Mouse (Mus musculus): Measurements from ENCODE around the gene Stat1. TPM values are rescaled to one million over a fixed set of nuclear protein-coding genes. Genes with fewer than 3 reads are reported as not detected.

The Stat1 gene
- polyA plus RNA-seq, 1 experiment from 2014 or later = 13.1 TPM

DNA sequence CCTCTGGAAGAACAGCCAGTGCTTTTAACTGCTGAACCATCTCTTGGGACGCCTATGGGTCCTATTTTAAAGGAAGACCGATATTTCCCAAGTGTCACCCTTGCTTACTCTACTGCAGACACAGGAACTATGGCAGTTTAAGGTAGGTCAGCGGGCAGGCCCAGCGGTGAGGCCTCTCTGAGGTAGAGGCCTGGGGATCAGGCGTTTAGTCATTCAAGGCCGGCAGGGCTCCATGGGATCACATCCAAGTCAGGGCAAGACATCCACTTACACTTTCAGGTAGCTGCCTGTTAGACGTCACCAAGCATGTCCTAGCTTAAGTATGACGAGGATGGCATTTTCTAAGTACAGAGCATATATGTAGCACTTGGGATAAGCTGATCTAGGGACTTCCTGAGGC lies 41.9 kb downstream of the Stat1 start:
- 94% methylated on average over 8 of the region's 8 CpGs for WGBS
- H3K4me2 ChIP-seq (ENCODE audit: low read length) = no peak overlapping the region
- no peak for ATAC-seq

GRCm38 (mm10) chr1:52163707-52164457 lies 44.6 kb downstream of the Stat1 start:
- WGBS = 91% methylated on average over 5 of the region's 5 CpGs
- Histone ChIP-seq H3K4me2 (ENCODE audit: low read length) (no peak overlapping the region), H3K36me3 (ENCODE audit: control insufficient read depth, insufficient read depth, low read length) (peaks cover 4% of the 10 kb centered on the region; the same call in 1 of the 2 replicates), H3K9me3 (replicated peaks; ENCODE audit: control insufficient read depth, low read length) (no peaks in the 10 kb centered on the region), H3K4me1 (ENCODE audit: control insufficient read depth, insufficient read depth, low read length) (no peaks in the 10 kb centered on the region), H3K4me3 (ENCODE audit: low read depth, low read length) (no peak overlapping the region), H3K27me3 (replicated peaks; ENCODE audit: control insufficient read depth, insufficient read depth, low read length) (no peaks in the 10 kb centered on the region), H3K9ac (ENCODE audit: low read length) (no peak overlapping the region), H3K27ac (ENCODE audit: low read depth, low read length) (no peak overlapping the region)
- DNase-seq (ENCODE audit: low spot score) = no peak
- no peak for ATAC-seq

More for the DNA sequence above, 41.9 kb downstream of the Stat1 start:
- Histone ChIP-seq H3K36me3 (ENCODE audit: control insufficient read depth, insufficient read depth, low read length) (no peaks in the 10 kb centered on the region), H3K27me3 (replicated peaks; ENCODE audit: control insufficient read depth, insufficient read depth, low read length) (no peaks in the 10 kb centered on the region), H3K9ac (ENCODE audit: low read length) (no peak overlapping the region), H3K4me3 (ENCODE audit: low read depth, low read length) (no peak overlapping the region), H3K4me1 (ENCODE audit: control insufficient read depth, insufficient read depth, low read length) (no peaks in the 10 kb centered on the region), H3K9me3 (replicated peaks; ENCODE audit: control insufficient read depth, low read length) (no peaks in the 10 kb centered on the region), H3K27ac (ENCODE audit: low read depth, low read length) (no peak overlapping the region)
- no peak for DNase-seq (ENCODE audit: low spot score)

DNA sequence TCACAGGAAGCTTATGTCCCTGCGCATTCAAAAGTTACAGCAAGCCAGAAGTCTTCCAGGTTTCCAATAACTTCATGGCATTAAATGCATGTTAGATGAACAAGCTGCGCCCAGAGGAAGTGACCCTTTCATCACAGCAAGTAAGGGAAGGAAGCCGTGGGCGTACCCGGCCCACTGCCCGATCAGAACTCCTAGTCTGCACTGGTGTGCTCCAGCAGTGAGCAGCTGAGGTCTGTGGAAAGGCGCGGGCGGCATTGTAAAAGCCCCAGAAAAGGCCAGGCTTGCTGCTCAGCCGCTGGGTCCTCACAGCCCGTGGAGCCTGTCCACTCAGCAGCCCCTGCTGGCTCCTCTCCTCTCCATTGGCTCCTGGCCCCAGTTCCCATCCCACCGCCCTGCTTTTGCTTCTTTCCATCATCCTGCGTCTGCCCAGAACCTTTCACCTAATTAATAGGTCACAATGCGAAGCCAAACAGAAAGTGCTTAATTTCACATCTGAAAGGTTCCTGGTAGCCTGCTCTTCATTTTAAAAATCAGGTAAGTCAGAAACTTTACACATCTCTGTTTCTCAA lies 47.5 kb downstream of the Stat1 start:
- 71% methylated on average over 14 of the region's 14 CpGs for WGBS
- DNase-seq (ENCODE audit: low spot score) (no peak), ATAC-seq (no peak)
- no peaks in the 10 kb centered on the region for H3K9me3 ChIP-seq (replicated peaks; ENCODE audit: control insufficient read depth, low read length)
- H3K4me1 ChIP-seq (ENCODE audit: control insufficient read depth, insufficient read depth, low read length) = no peaks in the 10 kb centered on the region
- H3K27me3 ChIP-seq (replicated peaks; ENCODE audit: control insufficient read depth, insufficient read depth, low read length) = no peaks in the 10 kb centered on the region
- H3K36me3 ChIP-seq (ENCODE audit: control insufficient read depth, insufficient read depth, low read length) = peaks cover 4% of the 10 kb centered on the region; the same call in 1 of the 2 replicates
- no peak overlapping the region for H3K4me2 ChIP-seq (ENCODE audit: low read length)
- H3K4me3 ChIP-seq (ENCODE audit: low read depth, low read length) = no peak overlapping the region
- no peak overlapping the region for H3K9ac ChIP-seq (ENCODE audit: low read length)
- peak overlapping the region; percentile 9; the same call in 1 of the 2 replicates for H3K27ac ChIP-seq (ENCODE audit: low read depth, low read length)

- peaks cover 4% of the 10 kb centered on the region; the same call in 1 of the 2 replicates for H3K36me3 ChIP-seq (ENCODE audit: control insufficient read depth, insufficient read depth, low read length)
- no peak overlapping the region for H3K9ac ChIP-seq (ENCODE audit: low read length)
- ATAC-seq = peak; percentile 43; the same call in 1 of the 2 replicates
Observed at GRCm38 (mm10) chr1:52170057-52170456, 50.8 kb downstream of the Stat1 start.

DNA sequence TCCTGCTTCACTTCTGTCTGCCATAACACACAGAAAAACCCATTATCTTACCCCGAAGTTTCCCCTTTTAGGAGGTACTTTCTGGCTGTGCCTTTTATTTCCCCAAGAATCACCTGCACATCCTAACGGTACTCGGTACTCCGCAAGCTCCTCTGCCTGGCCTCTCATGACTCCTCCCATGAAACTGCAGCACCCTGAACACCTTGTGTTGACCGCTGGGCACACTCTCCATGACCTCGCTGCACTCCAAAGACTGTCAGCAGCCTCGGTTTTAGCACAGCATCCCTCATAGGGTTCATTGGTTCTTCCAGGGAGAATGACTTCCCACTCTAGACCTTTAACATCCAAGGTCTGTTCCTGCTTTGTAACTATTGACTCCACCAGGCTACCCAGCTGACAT lies 51.5 kb downstream of the Stat1 start:
- 70% methylated on average over 7 of the region's 7 CpGs for WGBS
- no peaks in the 10 kb centered on the region for H3K9me3 ChIP-seq (replicated peaks; ENCODE audit: control insufficient read depth, low read length)
- no peak overlapping the region for H3K4me3 ChIP-seq (ENCODE audit: low read depth, low read length)
- H3K27ac ChIP-seq (ENCODE audit: low read depth, low read length) = no peak overlapping the region
- ATAC-seq (no peak), DNase-seq (ENCODE audit: low spot score) (no peak)
- H3K27me3 ChIP-seq (replicated peaks; ENCODE audit: control insufficient read depth, insufficient read depth, low read length) = no peaks in the 10 kb centered on the region
- H3K9ac ChIP-seq (ENCODE audit: low read length) = no peak overlapping the region
- H3K36me3 ChIP-seq (ENCODE audit: control insufficient read depth, insufficient read depth, low read length) = peaks cover 4% of the 10 kb centered on the region; the same call in 1 of the 2 replicates
- no peak overlapping the region for H3K4me2 ChIP-seq (ENCODE audit: low read length)
- no peaks in the 10 kb centered on the region for H3K4me1 ChIP-seq (ENCODE audit: control insufficient read depth, insufficient read depth, low read length)

More at GRCm38 (mm10) chr1:52170057-52170456, 50.8 kb downstream of the Stat1 start:
- Histone ChIP-seq H3K27me3 (replicated peaks; ENCODE audit: control insufficient read depth, insufficient read depth, low read length) (no peaks in the 10 kb centered on the region), H3K4me3 (ENCODE audit: low read depth, low read length) (no peak overlapping the region), H3K27ac (ENCODE audit: low read depth, low read length) (no peak overlapping the region), H3K4me2 (ENCODE audit: low read length) (no peak overlapping the region), H3K9me3 (replicated peaks; ENCODE audit: control insufficient read depth, low read length) (no peaks in the 10 kb centered on the region), H3K4me1 (ENCODE audit: control insufficient read depth, insufficient read depth, low read length) (no peaks in the 10 kb centered on the region)
- 9% methylated on average over 3 of the region's 3 CpGs for WGBS
- DNase-seq (ENCODE audit: low spot score) = no peak

- ATAC-seq (no peak), DNase-seq (ENCODE audit: low spot score) (no peak)
- Histone ChIP-seq H3K27ac (ENCODE audit: low read depth, low read length) (no peak overlapping the region), H3K4me2 (ENCODE audit: low read length) (no peak overlapping the region), H3K4me1 (ENCODE audit: control insufficient read depth, insufficient read depth, low read length) (no peaks in the 10 kb centered on the region), H3K4me3 (ENCODE audit: low read depth, low read length) (no peak overlapping the region), H3K9me3 (replicated peaks; ENCODE audit: control insufficient read depth, low read length) (no peaks in the 10 kb centered on the region), H3K9ac (ENCODE audit: low read length) (no peak overlapping the region), H3K27me3 (replicated peaks; ENCODE audit: control insufficient read depth, insufficient read depth, low read length) (no peaks in the 10 kb centered on the region), H3K36me3 (ENCODE audit: control insufficient read depth, insufficient read depth, low read length) (peaks cover 4% of the 10 kb centered on the region; the same call in 1 of the 2 replicates)
- WGBS = 77% methylated on average over 8 of the region's 8 CpGs
Observed at GRCm38 (mm10) chr1:52171271-52171670, 52.0 kb downstream of the Stat1 start.

GRCm38 (mm10) chr1:52175321-52175720 lies 56.1 kb downstream of the Stat1 start:
- H3K27ac ChIP-seq (ENCODE audit: low read depth, low read length) = no peak overlapping the region
- H3K9ac ChIP-seq (ENCODE audit: low read length) = no peak overlapping the region
- WGBS = 69% methylated on average over 5 of the region's 5 CpGs
- H3K4me3 ChIP-seq (ENCODE audit: low read depth, low read length) = no peak overlapping the region
- no peaks in the 10 kb centered on the region for H3K36me3 ChIP-seq (ENCODE audit: control insufficient read depth, insufficient read depth, low read length)
- H3K4me2 ChIP-seq (ENCODE audit: low read length) = no peak overlapping the region
- no peaks in the 10 kb centered on the region for H3K4me1 ChIP-seq (ENCODE audit: control insufficient read depth, insufficient read depth, low read length)
- ATAC-seq (no peak), DNase-seq (ENCODE audit: low spot score) (no peak)
- H3K27me3 ChIP-seq (replicated peaks; ENCODE audit: control insufficient read depth, insufficient read depth, low read length) = no peaks in the 10 kb centered on the region
- H3K9me3 ChIP-seq (replicated peaks; ENCODE audit: control insufficient read depth, low read length) = no peaks in the 10 kb centered on the region

DNA sequence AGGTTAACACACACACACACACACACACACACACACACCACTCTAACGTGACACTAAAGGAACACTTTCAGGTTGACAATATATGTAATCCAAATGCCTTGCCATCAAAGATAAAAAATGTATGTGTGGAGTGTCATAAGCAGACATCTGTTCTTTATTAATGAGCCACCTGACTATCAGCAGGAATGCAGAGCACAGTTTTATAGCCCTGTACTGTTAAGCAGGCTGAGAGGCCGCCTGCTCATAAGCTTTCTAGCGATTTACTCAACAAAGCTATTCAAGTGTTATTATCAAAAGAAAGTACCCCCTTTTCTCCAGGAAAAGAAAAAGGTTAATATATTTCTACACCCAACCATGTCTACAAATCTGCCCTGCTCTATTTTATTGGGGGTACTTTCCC lies 56.7 kb downstream of the Stat1 start:
- no peaks in the 10 kb centered on the region for H3K4me1 ChIP-seq (ENCODE audit: control insufficient read depth, insufficient read depth, low read length)
- no peaks in the 10 kb centered on the region for H3K27me3 ChIP-seq (replicated peaks; ENCODE audit: control insufficient read depth, insufficient read depth, low read length)
- H3K27ac ChIP-seq (ENCODE audit: low read depth, low read length) = no peak overlapping the region
- H3K9me3 ChIP-seq (replicated peaks; ENCODE audit: control insufficient read depth, low read length) = no peaks in the 10 kb centered on the region
- ATAC-seq (0 out of 2 replicates have a peak, but pooled peaks have one; percentile 34), DNase-seq (ENCODE audit: low spot score) (no peak)
- H3K4me2 ChIP-seq (ENCODE audit: low read length) = no peak overlapping the region
- no peak overlapping the region for H3K4me3 ChIP-seq (ENCODE audit: low read depth, low read length)
- no peak overlapping the region for H3K9ac ChIP-seq (ENCODE audit: low read length)
- WGBS = 72% methylated on average over 3 of the region's 3 CpGs
- no peaks in the 10 kb centered on the region for H3K36me3 ChIP-seq (ENCODE audit: control insufficient read depth, insufficient read depth, low read length)

GRCm38 (mm10) chr1:52176999-52177398 lies 57.8 kb downstream of the Stat1 start:
- Histone ChIP-seq H3K9ac (ENCODE audit: low read length) (no peak overlapping the region), H3K4me2 (ENCODE audit: low read length) (no peak overlapping the region), H3K4me1 (ENCODE audit: control insufficient read depth, insufficient read depth, low read length) (no peaks in the 10 kb centered on the region), H3K36me3 (ENCODE audit: control insufficient read depth, insufficient read depth, low read length) (no peaks in the 10 kb centered on the region), H3K27ac (ENCODE audit: low read depth, low read length) (no peak overlapping the region), H3K9me3 (replicated peaks; ENCODE audit: control insufficient read depth, low read length) (no peaks in the 10 kb centered on the region), H3K4me3 (ENCODE audit: low read depth, low read length) (no peak overlapping the region), H3K27me3 (replicated peaks; ENCODE audit: control insufficient read depth, insufficient read depth, low read length) (no peaks in the 10 kb centered on the region)
- DNase-seq (ENCODE audit: low spot score) (no peak), ATAC-seq (no peak)
- WGBS = 91% methylated on average over 2 of the region's 2 CpGs
